Mouse (Mus musculus) adrenal gland, postnatal 25 days (tissue): Measurements from ENCODE around the gene Btg4. TPM values are rescaled to one million over a fixed set of nuclear protein-coding genes. Genes with fewer than 3 reads are reported as not detected.

ENCODE experiments used
- DNase-seq: peaks from one replicate; pipeline ENCODE4 v3.0.0; 2021; ENCODE audit warnings: mixed read lengths
- microRNA-seq, 2 experiments: library from miRNA; unstranded; fragments of <30 nt; microRNA quantifications; one replicate each; pipeline ENCODE4 v1.2.0; 2021
- total RNA-seq: library from RNA; stranded (reverse); gene quantifications from 2 replicates; pipeline ENCODE4 v1.2.3, GENCODE M21; 2021

The Btg4 gene
- total RNA-seq, 1 experiment from 2014 or later: not detected

DNA sequence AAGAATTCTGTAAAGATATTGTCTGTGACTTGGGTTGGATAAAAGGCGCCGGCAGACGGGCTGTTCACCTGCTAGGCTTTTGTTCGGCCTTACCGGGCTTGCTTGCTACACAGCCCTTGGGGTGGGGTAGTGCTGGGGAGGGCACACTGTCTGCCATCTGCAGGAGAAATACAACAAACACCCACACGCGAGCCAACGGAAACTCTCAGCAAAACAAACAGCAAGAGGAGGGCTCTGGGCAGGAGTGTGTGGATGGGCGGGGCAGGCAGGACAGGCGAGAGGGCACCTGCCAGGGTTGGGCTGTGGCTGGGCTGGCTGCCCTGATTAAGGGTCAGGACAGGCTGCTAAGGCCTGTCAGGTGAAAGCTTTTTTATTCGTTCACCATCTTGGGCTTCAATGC is 107.3 kb downstream of the Btg4 start:
- DNase-seq: no peak

- DNase-seq: no peak
Observed at GRCm38 (mm10) chr9:51168698-51169097, 108.0 kb downstream of the Btg4 start.

GRCm38 (mm10) chr9:51169133-51169532 is 108.4 kb downstream of the Btg4 start:
- no peak for DNase-seq

Small RNA genes within 50 kb of the gene (microRNA-seq; reads per million reads assigned to microRNA genes)
- 62.4 to 77.2 reads per million in 2 experiments for gene Mir34b
- 1,885 to 1,942 reads per million in 2 experiments for gene Mir34c

Other genes with a start within 250 kb of the Btg4 start
- 28.4 and 29.6 TPM in 2 replicates for gene Ppp2r1b, start 215.6 kb upstream of the Btg4 start, total RNA-seq
- gene Sik2, start 51.8 kb upstream of the Btg4 start, total RNA-seq: 61.0 and 78.5 TPM in 2 replicates
- 6.5 and 6.6 TPM in 2 replicates for gene Layn, start 16.2 kb downstream of the Btg4 start, total RNA-seq
- 0.46 TPM in 1 of 2 replicates, not detected in the other for gene 4833427G06Rik, start 41.2 kb downstream of the Btg4 start, total RNA-seq
- not detected in 2 replicates for gene Gm32742, start 104.6 kb downstream of the Btg4 start, total RNA-seq
- gene Pou2af1, start 152.8 kb downstream of the Btg4 start, total RNA-seq: 0.18 TPM in 1 of 2 replicates, not detected in the other
- gene Colca2, start 217.7 kb downstream of the Btg4 start, total RNA-seq: 2.7 and 3.6 TPM in 2 replicates